Mouse (Mus musculus) CH12.LX (cell line): ENCODE measurements around the gene Dcakd. TPM values are rescaled to one million over a fixed set of nuclear protein-coding genes. Genes with fewer than 3 reads are reported as not detected.

Experiments used
- DNase-seq: peaks from one replicate; pipeline ENCODE4 v3.0.0-alpha.2; 2013; ENCODE audit errors: extremely low read depth
- H3K27ac ChIP-seq: 2 replicates; pipeline ENCODE4 v1.5.1; 2012; ENCODE audit warnings: low read depth, mild to moderate bottlenecking, control low read depth, moderate library complexity; ENCODE audit not compliant: insufficient read depth
- H3K27me3 ChIP-seq: replicated peaks from 2 replicates; pipeline ENCODE3; 2012; ENCODE audit warnings: inconsistent platforms
- H3K36me3 ChIP-seq, 2 experiments: replicated peaks in 1 of 2; 2 replicates each; pipeline versions ENCODE3 to v1.6.1; 2012; ENCODE audit warnings: inconsistent platforms in 1 of 2, low read length in 1 of 2, mild to moderate bottlenecking in 1 of 2, mixed read lengths in 1 of 2, moderate library complexity in 1 of 2; ENCODE audit not compliant: control insufficient read depth in 1 of 2, insufficient read depth in 1 of 2
- H3K4me1 ChIP-seq, 2 experiments: 2 replicates each; pipeline ENCODE4 v1.6.1; 2012; ENCODE audit warnings: inconsistent platforms in 1 of 2, moderate library complexity in 1 of 2; ENCODE audit not compliant: insufficient read depth in 2 of 2, control insufficient read depth in 1 of 2
- H3K4me2 ChIP-seq: 2 replicates; pipeline ENCODE4 v1.6.1; 2012; ENCODE audit warnings: low read depth, mild to moderate bottlenecking, control low read depth; ENCODE audit not compliant: poor library complexity, insufficient read depth, severe bottlenecking
- H3K4me3 ChIP-seq, 3 experiments: fragments of 150-350 bp in 1 of 3; sonication (generic) in 1 of 3; replicated peaks in 1 of 3; 2 replicates each; pipeline versions ENCODE3 to v1.5.1; 2011 to 2012; ENCODE audit warnings: low read depth in 2 of 3, low read length in 2 of 3, mild to moderate bottlenecking in 2 of 3, moderate library complexity in 2 of 3, control low read depth in 1 of 3, improper control_type of control experiment in 1 of 3, inconsistent platforms in 1 of 3, mixed read lengths in 1 of 3; ENCODE audit not compliant: poor library complexity in 1 of 3
- H3K79me2 ChIP-seq: replicated peaks from 2 replicates; pipeline ENCODE4 v1.6.1; 2012; ENCODE audit warnings: mild to moderate bottlenecking, moderate library complexity; ENCODE audit not compliant: control insufficient read depth, poor library complexity, insufficient read depth, severe bottlenecking; ENCODE audit errors: extremely low read depth
- H3K9ac ChIP-seq: 2 replicates; pipeline ENCODE4 v1.6.1; 2012; ENCODE audit warnings: low read depth, mild to moderate bottlenecking, control low read depth, moderate library complexity; ENCODE audit not compliant: insufficient read depth
- H3K9me3 ChIP-seq: replicated peaks from 2 replicates; pipeline ENCODE3; 2012; ENCODE audit warnings: low read length, inconsistent platforms, mixed read lengths
- BHLHE40 ChIP-seq: IDR thresholded peaks from 2 replicates; pipeline ENCODE4 v1.6.1; 2011; ENCODE audit warnings: mild to moderate bottlenecking, low read depth, low read length, improper control_type of control experiment
- CHD2 ChIP-seq: IDR thresholded peaks from 2 replicates; pipeline ENCODE4 v1.6.1; 2011; ENCODE audit warnings: low read length, improper control_type of control experiment
- CTCF ChIP-seq, 2 experiments: IDR thresholded peaks in 1 of 2; conservative IDR thresholded peaks in 1 of 2; 2 replicates each; pipeline ENCODE4 v1.5.1; 2011 to 2012; ENCODE audit warnings: low read depth in 2 of 2, low read length in 2 of 2, improper control_type of control experiment in 1 of 2, inconsistent platforms in 1 of 2, mild to moderate bottlenecking in 1 of 2, moderate library complexity in 1 of 2
- E2F4 ChIP-seq: IDR thresholded peaks from 2 replicates; pipeline ENCODE4 v1.6.1; 2011; ENCODE audit warnings: low read depth, low read length, improper control_type of control experiment; ENCODE audit not compliant: insufficient replicate concordance
- ELF1 ChIP-seq: IDR thresholded peaks from 2 replicates; pipeline ENCODE4 v1.6.1; 2014; ENCODE audit warnings: low read depth, mild to moderate bottlenecking, inconsistent platforms, low read length, improper control_type of control experiment
- ETS1 ChIP-seq: conservative IDR thresholded peaks from 2 replicates; pipeline ENCODE4 v1.6.1; 2012; ENCODE audit warnings: low read depth, mild to moderate bottlenecking, inconsistent platforms, low read length, improper control_type of control experiment, moderate library complexity
- GABPA ChIP-seq: IDR thresholded peaks from 2 replicates; pipeline ENCODE4 v1.6.1; 2012; ENCODE audit warnings: low read depth, low read length, improper control_type of control experiment, inconsistent platforms; ENCODE audit not compliant: insufficient replicate concordance
- HCFC1 ChIP-seq: IDR thresholded peaks from 2 replicates; pipeline ENCODE4 v1.6.1; 2012; ENCODE audit warnings: low read depth, mild to moderate bottlenecking, inconsistent platforms, low read length, improper control_type of control experiment
- MAX ChIP-seq: IDR thresholded peaks from 2 replicates; pipeline ENCODE4 v1.6.1; 2011; ENCODE audit warnings: low read length, improper control_type of control experiment
- MAZ ChIP-seq: IDR thresholded peaks from 2 replicates; pipeline ENCODE4 v1.6.1; 2012; ENCODE audit warnings: low read depth, mild to moderate bottlenecking, inconsistent platforms, low read length, improper control_type of control experiment, moderate library complexity
- MYC ChIP-seq: IDR thresholded peaks from 2 replicates; pipeline ENCODE4 v1.6.1; 2011; ENCODE audit warnings: low read depth, mild to moderate bottlenecking, improper control_type of control experiment, low read length
- NELFE ChIP-seq: IDR thresholded peaks from 2 replicates; pipeline ENCODE4 v1.6.1; 2011; ENCODE audit warnings: low read depth, low read length, improper control_type of control experiment
- POLR2A ChIP-seq: IDR thresholded peaks from 2 replicates; pipeline ENCODE4 v1.6.1; 2011; ENCODE audit warnings: low read depth, mild to moderate bottlenecking, improper control_type of control experiment, low read length
- RCOR1 ChIP-seq: conservative IDR thresholded peaks from 2 replicates; pipeline ENCODE4 v1.6.1; 2012; ENCODE audit warnings: low read depth, mild to moderate bottlenecking, inconsistent platforms, low read length, improper control_type of control experiment
- SIN3A ChIP-seq: IDR thresholded peaks from 2 replicates; pipeline ENCODE4 v1.6.1; 2012; ENCODE audit warnings: low read length, improper control_type of control experiment, inconsistent platforms
- TBP ChIP-seq: conservative IDR thresholded peaks from 2 replicates; pipeline ENCODE4 v1.6.1; 2011; ENCODE audit warnings: low read depth, low read length, improper control_type of control experiment
- TCF12 ChIP-seq: IDR thresholded peaks from 2 replicates; pipeline ENCODE4 v1.6.1; 2014; ENCODE audit warnings: low read depth, mild to moderate bottlenecking, inconsistent platforms, low read length, improper control_type of control experiment
- UBTF ChIP-seq: IDR thresholded peaks from 2 replicates; pipeline ENCODE4 v1.6.1; 2012; ENCODE audit warnings: low read depth, mild to moderate bottlenecking, inconsistent platforms, low read length, improper control_type of control experiment, moderate library complexity
- ZC3H11A ChIP-seq: IDR thresholded peaks from 2 replicates; pipeline ENCODE4 v1.6.1; 2012; ENCODE audit warnings: low read depth, mild to moderate bottlenecking, inconsistent platforms, low read length, improper control_type of control experiment
- ZKSCAN1 ChIP-seq: IDR thresholded peaks from 2 replicates; pipeline ENCODE4 v1.6.1; 2012; ENCODE audit warnings: low read depth, inconsistent platforms, low read length, improper control_type of control experiment, borderline replicate concordance
- ZMIZ1 ChIP-seq: IDR thresholded peaks from 2 replicates; pipeline ENCODE4 v1.6.1; 2012; ENCODE audit warnings: low read depth, mild to moderate bottlenecking, inconsistent platforms, low read length, improper control_type of control experiment
- ZNF384 ChIP-seq: IDR thresholded peaks from 2 replicates; pipeline ENCODE4 v1.6.1; 2012; ENCODE audit warnings: low read depth, low read length, improper control_type of control experiment, inconsistent platforms
- dilution Hi-C: fragments of 300-500 bp; cut with MboI; formaldehyde crosslinking; loops from 2 replicates; pipeline ENCODE4 v1.14.3; 2020; ENCODE audit warnings: low sequenced_read_pairs; ENCODE audit not compliant: extremely low pct_unique_long_range_greater_than_20kb, extremely low pct_ligation_motif_present
- in situ Hi-C: fragments of 300-500 bp; cut with MboI; formaldehyde crosslinking; loops from 3 replicates; pipeline ENCODE4 v1.14.3; 2019; ENCODE audit warnings: low sequenced_read_pairs, low pct_ligation_motif_present, low pct_unique_long_range_greater_than_20kb, mixed read lengths
- polyA plus RNA-seq: library from polyadenylated mRNA; unstranded; fragments of >175 nt; gene quantifications from 2 replicates; pipeline ENCODE4 v1.2.1, GENCODE M21; 2012; ENCODE audit warnings: low read depth; ENCODE audit not compliant: insufficient read length
- total RNA-seq, 2 experiments: library from RNA; depleted of rRNA; stranded (reverse); fragments of 300-350 nt in 1 of 2; fragments of >200 nt in 1 of 2; gene quantifications; 2 replicates each; pipeline ENCODE4 v1.2.3; 2012 to 2014

The Dcakd gene
- total and polyA plus RNA-seq, 3 experiments, result 8.8 to 89.0 (median 24.0) TPM

GRCm38 (mm10) chr11:103076581-103076980, 48.4 kb upstream of the Dcakd start:
- in situ Hi-C loops, result no loop called here
- no peak overlapping the region for H3K4me2 ChIP-seq
- no peak overlapping the region for H3K9ac ChIP-seq
- no peak overlapping the region for H3K27ac ChIP-seq
- dilution Hi-C loops, result no loop called here
- H3K27me3 ChIP-seq, result no peaks in the 10 kb centered on the region
- no peak for TF ChIP-seq UBTF
- TF ChIP-seq CTCF (conservative IDR thresholded peaks at IDR 0.05 in 1 of 2, IDR thresholded peaks at IDR 0.05 in 1 of 2; ENCODE audit: low read depth in 2 of 2, low read length in 2 of 2), result no peak
- TF ChIP-seq MAX, result no peak
- no peak for TF ChIP-seq POLR2A
- TF ChIP-seq GABPA, result no peak
- TF ChIP-seq ETS1, result no peak
- no peak for TF ChIP-seq ZNF384
- no peak for TF ChIP-seq CHD2
- no peak for TF ChIP-seq ZKSCAN1
- TF ChIP-seq TBP, result no peak
- no peak for TF ChIP-seq ELF1
- no peak for TF ChIP-seq ZMIZ1
- no peak for TF ChIP-seq SIN3A
- TF ChIP-seq ZC3H11A, result no peak
- TF ChIP-seq NELFE, result no peak
- no peak for TF ChIP-seq MYC
- no peaks in the 10 kb centered on the region for H3K9me3 ChIP-seq
- H3K79me2 ChIP-seq, result no peaks in the 10 kb centered on the region
- H3K4me1 ChIP-seq, result peaks cover 0 to 15% of the 10 kb centered on the region in 2 experiments; a peak in 2 of 4 replicates
- H3K36me3 ChIP-seq, result peaks cover 74 to 90% of the 10 kb centered on the region in 2 experiments
- H3K4me3 ChIP-seq, result no peak overlapping the region
- no peak for DNase-seq

DNA sequence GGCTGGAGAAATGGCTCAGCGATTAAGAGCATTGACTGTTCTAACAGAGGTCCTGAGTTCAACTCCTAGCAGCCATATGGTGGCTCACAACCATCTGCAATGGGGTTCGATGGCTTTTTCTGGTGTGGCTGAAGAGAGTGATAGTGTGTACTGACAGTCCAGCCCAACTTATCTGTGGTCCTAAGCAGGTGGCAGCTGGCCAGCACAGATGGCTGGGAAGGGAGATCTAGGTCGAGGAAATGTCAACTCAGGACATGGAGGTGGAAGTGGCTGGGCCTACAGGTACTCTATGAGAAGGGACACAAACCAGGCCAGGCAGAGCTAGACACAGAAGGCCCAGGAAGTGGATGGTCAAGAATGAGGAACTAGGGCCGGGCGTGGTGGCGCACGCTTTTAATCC, 47.9 kb upstream of the Dcakd start:
- Histone ChIP-seq H3K36me3 (peaks cover 80 to 92% of the 10 kb centered on the region in 2 experiments), H3K27ac (no peak overlapping the region), H3K4me3 (no peak overlapping the region), H3K79me2 (no peaks in the 10 kb centered on the region), H3K9ac (no peak overlapping the region), H3K4me2 (no peak overlapping the region), H3K9me3 (no peaks in the 10 kb centered on the region), H3K27me3 (no peaks in the 10 kb centered on the region), H3K4me1 (peaks cover 0 to 21% of the 10 kb centered on the region in 2 experiments; a peak in 2 of 4 replicates)
- no peak for DNase-seq
- no peak for TF ChIP-seq UBTF
- TF ChIP-seq BHLHE40, result no peak
- no peak for TF ChIP-seq TCF12
- TF ChIP-seq MYC, result no peak
- no peak for TF ChIP-seq E2F4
- no peak for TF ChIP-seq RCOR1
- TF ChIP-seq HCFC1, result no peak
- TF ChIP-seq POLR2A, result no peak
- TF ChIP-seq GABPA, result no peak
- no peak for TF ChIP-seq MAZ
- dilution Hi-C loops (no loop called here), in situ Hi-C loops (no loop called here)
